Mouse (Mus musculus): ENCODE measurements at regions not wholly inside any gene's neighbourhood (a gene's known extent, or its start where the extent isn't known, plus 50 kb on each side); places are given as distances from the start of the nearest gene placed in this dataset.

DNA sequence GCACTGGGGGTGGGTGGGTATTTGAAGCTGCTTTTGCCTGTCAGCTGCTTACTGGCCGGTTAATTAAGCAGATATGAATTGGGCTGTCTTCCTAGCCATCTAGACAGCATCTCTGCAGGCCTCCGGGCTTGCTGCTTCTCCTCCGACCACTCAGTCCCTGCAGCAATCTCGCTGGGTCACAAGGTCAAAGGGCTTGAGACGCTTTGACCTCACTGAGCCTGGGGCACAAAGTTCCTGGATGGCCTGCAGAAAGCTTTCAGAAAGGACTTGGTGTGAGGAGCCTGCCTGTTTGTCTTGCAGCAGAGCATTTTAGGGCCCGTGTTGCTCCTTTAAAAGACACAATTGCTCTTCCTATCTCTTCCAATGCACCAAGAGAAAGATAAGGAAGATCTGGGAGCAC, 83.7 kb upstream of the Ppp2r5a start:
- no peak for DNase-seq

DNA sequence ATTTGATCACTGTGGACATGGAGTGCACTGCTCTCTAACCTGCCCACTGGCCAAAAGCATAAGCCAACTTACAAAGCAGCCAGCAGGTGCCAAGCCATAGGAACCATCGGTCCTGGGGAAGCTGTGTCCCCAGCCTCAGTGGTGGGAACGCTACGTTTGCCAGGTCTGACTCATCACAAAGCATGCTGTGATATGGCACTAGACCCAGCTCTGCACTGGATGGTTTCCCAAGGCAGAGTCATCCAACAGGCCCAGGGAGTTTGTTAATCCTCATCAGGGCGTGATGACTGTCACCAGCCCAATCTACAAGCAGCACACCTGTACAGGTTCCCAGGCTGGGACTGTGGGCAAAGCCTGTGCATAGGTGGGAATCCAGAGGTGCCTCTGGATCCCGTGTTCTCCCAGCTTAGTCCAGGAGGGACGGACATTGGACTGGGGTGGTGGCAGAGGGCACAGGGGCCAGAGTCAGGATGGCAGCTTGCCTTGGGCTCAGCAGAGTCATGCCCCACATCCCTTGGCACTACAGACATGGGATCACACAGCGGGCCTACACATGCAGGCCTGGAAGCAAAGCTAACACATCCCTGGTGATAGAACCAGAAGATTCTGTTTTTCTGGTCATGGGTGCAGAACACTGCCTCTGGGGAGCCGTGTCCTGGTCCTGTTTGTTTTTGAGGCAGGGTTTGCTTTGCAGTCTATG, 81.8 kb upstream of the Ppp2r5a start:
- peak; percentile 35 for DNase-seq

DNA sequence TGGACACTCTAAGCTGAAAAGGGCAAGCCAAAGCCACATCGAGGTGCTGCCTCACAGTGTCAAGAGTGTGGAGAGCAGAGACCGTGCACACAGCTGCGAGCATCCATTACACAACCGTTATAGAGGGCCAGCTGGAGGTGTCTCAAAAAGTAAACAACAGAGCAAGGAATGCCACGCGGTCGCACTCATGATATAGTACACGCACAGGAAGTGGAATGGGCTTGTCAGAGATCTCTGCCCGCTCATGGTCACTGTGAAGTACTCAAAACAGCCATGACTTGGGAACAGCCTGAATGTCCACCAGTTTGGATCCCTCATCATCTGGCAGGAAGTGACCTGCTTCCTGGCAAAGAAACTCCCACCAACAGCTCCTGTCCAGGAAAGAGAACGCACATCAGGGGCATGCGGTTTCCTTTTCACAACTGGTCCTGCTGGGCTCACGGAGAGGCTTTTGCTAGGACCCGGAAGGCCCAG, 76.9 kb upstream of the Ppp2r5a start:
- peak; percentile 59 for DNase-seq

DNA sequence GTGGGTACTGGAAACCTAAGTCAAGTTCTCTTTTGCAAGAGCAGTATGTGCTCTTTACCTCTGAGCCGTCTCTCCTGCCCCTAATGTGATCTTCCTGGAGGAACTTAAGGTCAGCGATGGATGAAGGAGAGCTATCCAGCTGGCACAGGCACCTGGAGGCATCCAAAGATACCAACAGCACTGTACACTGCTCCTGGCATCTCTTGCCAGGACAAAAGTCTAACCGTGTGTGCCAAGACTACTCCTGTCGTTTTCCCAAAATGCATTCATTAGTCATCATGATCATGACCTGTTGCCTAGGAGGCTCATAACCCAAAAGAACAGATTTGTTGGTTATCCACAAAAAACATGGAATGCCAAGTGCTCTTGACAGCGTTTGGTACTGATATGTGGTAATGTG, 69.5 kb upstream of the Ppp2r5a start:
- no peak for DNase-seq

DNA sequence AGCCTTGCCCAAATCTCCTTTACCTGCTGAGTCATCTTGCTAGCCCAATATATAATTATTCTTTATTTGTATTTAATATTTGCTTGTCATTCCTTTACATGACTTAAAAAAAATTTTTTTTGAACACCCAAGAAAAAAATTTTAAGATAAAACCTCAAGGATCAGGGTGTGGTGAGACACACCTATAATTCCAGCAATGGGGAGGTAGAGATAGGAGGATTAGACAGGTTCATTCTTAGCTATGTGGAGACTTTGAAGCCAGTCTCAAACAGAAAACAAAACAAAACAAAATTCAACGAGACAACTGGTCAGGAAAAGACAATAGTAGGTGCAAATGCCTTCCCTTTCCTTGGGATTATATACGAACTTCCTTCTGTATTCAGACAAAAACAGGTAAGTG, 68.4 kb upstream of the Ppp2r5a start:
- DNase-seq, result no peak

DNA sequence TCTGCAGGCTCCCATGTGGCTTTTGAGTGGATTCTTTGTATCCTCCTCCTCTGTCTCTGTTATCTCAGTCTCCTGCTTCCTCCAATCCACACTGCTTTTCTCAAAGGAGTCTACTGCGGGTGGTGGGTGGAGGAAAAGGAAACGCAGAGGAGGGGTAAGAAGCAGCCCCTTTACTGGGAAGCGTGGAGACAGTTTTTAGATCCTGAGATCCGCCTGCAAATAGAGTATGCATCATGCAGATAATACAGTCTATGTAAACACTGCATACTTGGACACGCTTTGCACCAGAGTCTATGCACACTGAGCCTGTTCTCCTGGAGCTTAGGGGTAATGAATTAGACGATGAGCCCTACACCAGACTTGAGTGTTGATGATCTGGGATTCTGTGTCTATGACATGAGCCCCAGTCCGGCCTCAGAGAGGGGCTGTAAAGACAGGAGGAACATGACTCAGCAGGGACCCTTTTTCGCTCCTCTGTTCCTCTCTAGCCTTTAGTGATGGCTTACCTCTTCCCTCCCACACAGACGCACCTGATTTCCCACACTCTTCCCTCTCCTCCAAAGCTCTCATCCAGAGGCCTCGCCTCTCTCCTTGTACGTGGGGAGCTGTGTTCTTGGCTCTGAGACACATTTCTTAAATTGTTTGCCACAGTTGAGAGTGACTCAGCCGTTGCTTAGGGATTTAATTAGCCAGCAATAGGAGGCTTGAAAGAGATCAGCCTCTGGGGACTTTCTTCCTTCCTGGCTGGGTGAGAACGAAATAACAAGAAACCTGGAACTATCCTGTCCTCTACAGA, 67.3 kb upstream of the Ppp2r5a start:
- DNase-seq, result peak; percentile 24

DNA sequence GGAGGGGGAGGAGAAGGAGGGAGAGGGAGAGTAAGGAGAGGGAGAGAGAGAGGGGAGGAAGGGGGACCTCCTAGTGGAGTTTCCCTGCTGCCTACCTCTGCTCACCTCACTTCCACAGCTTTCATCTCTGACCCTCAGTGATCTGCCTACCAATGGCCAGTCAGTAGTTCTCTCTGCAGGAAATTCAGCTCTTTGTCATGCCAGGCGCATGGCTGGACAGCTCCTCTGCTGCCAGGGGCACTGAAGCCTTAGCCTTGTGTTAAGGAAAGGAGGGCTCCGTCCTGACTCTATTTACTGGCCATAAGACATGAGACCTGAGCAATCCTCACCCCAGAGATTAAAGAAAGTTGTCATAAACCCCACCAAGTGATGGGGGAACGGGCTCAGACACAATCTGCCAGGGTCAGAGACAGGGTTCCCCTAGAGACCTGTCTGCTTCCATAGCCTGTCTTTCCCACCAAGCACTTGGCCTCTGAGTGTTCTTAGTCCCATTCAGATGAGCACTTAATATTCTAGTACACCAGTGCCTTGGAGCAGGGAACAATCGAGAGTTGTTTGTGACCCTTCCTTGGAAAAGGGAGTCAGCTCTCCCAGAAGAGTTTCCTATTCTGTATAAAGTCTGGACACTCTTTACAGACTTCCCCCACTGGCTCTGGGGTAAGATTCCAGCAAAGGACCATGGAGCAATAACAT, 65.9 kb upstream of the Ppp2r5a start:
- no peak for DNase-seq

DNA sequence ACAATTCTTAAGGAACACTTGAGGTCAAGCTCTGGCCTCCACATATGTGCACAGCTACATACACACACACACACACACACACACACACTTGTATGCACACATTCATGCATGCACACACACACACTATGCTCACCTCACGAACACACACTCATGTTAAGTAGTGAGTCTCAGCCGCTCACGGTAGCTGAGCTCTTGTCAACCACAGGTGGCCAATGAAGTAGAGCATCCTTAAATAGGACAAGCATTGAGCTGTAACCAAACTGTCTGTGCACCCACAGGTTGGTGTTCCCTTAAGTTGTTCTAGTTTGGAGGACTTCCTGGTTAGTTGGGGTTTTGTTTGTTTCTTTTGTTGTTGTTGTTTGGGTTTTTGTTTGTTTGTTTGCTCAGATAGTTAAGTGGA, 63.2 kb upstream of the Ppp2r5a start:
- DNase-seq, result no peak

DNA sequence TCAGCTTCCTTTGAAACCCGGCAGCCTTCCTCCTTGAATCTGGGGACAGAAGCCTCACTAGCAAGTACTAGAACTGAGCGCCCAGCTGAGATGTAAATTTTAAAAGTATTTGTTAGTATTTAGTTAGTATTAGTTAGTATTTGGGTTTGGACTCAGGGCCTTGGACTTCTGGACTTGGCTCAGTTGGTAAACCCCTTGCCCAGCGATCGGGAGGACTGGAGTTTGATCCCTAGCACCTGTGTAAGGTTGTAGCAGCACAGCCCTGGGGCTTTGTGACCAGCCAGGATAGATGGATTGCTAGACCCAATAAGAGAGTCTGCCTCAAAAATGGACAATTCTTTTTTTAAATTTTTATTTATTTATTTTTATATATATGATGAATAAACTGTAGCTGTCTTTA, 62.7 kb upstream of the Ppp2r5a start:
- DNase-seq, result no peak

DNA sequence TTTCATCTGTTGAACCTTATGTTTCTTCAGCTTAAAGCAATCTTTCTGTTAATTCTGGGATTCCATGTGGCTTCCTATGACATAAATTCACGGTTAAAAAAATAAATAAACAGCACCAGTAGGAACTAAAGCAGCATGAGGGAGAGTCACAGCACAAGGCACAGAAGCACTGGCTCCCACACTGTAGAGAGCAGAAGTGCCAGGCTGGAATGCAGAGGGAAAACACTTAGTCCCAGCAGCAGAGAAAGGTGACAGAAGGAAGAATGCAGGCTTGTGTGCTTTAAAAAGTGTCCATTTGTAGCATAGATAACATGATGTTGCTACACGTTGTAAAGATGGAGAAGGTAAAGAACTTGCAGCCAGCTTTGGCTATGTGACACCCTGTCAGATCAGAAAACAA, 62.1 kb upstream of the Ppp2r5a start:
- DNase-seq, result no peak

DNA sequence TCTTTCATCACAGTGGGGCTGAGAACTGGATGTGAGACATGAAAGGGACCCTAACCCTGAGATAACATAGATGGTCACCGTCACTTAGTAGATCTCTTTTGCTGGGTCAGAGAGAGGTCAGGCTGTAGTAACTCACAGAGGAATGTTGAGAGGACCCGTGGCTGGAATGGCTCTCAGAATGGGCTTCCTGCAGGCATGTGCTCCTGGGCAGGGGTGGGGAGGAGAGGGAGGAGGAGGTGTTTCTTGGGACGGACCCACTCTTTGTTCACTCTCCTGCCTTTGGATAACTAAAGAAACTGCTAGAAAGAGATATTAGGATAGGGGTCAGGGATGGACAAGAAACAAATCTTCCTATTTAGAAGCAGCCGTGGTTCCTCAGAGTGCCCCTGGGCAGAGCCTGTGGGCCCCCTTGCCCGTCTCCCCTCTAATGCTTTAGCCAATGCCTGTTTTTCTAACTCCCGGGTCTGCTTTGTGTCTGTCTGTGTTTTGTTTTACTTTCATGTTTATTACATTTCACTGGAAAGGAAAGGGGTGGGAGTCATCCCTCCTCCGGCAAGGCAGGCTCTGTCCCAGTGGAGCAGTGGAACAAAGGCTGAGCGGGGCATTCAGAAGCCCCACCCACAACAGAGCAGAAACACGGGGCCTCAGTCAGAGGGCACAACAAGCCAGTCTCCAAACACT, 58.9 kb upstream of the Ppp2r5a start:
- peak; percentile 33 for DNase-seq

DNA sequence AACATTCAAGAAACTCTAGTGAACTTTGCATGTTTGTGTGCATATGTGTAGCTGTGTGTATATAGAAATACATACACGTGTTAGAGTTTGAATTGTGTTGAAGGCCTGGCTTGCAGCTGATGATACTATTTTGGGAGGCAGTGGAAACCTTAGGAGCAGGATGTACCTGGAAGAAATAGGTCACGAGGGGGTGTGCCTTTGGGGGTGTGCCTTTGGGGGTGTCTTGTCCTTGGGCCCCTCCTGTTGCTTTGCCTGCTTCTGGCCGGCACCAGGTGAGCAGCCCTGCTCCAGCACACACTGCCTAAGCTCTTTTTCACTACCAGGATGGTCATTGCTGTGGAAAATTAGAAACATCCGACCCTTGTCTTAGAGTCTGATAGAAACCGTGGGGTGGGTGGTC, 56.0 kb upstream of the Ppp2r5a start:
- no peak for DNase-seq

DNA sequence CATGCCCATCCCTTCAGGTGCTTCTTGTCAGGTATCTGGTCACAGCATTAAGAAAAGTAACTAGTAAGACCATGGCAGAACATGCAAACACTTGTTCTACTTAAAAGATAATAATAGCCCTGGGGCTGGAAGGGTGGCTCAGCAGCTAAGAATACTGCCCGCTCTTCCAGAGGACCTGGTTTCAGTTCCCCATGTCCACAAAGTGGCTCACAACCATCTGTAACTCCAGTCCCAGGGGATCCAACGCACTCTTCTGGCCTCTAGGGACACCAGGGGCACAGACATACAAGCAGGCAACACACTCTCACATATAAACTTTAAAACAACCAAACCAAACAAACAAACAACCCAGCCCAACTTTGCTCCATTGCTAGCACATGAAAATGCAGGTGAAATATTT, 55.2 kb upstream of the Ppp2r5a start:
- DNase-seq, result no peak

DNA sequence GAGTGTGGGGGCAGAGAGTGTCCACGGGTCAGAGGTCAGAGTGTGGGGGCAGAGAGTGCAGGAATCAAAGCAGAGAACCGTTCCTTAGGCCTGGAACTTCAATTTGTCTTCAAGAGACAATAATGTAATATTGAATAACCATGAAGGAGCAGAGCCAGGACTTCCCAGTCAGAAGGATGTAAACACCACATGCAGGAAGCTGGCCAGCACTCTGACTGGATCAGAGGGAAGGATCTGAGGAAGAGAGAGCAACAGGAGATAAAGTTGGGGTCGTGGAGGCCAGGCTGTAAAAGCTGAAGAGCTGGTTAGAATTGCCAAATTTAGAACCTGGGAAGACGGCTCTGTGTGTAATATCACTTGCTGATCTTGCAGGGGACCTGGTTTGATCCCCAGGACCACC, 54.0 kb upstream of the Ppp2r5a start:
- no peak for DNase-seq

DNA sequence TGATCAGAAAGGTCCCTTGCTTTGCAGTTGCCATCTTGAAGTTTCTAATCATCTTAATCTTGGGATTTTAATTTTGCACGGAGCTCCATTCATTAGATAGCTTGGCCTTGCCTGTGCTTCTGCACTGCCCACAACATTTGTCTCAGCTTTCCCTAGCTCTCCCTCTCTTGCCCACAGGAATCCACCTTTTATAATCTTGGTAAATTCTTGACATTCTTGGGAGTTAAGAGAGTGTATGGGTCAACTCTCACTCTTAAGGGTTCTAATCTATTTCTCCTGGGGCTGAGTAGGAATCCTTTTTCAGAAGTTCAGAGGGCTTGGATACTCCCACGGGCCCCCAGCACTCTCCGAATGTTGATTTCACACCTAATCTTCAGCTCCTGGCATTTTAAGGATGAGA, 51.5 kb upstream of the Ppp2r5a start:
- no peak for DNase-seq

DNA sequence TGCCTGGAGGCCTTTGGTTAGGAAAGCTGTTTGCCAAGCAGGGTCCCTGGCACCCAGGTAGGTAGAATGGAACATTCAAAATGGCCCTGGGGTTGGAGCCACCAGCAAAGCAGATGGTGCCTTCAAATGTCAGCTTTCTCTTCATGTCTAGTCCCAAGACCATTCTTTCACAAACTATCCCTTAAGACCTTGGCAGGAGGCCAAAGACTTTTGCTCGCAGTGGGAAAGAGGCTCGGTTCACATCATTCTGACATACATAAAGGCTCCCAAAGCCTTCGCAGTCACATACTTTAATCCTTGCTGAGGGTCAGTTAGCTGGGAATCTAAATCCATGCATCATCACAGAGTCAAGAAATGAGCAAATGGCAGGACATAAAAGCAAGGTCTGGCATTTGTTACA, 50.5 kb upstream of the Ppp2r5a start:
- DNase-seq, result peak; percentile 27

Data from adrenal gland, adult 2 months (tissue).